Mouse (Mus musculus) heart, postnatal 36 days (tissue): ENCODE measurements around the gene Pde4a. TPM values are rescaled to one million over a fixed set of nuclear protein-coding genes. Genes with fewer than 3 reads are reported as not detected.
A peak's percentile ranks its signal among the peaks of the same experiment; 100 is the strongest.
"Not testable (repeated sequence)": the region's sequence is repeated elsewhere in the genome, so short reads cannot be mapped to it uniquely, and the experiment has no call there.

ENCODE experiments used
- DNase-seq, 2 experiments: peaks; one replicate each; pipeline ENCODE4 v3.0.0; 2021 to 2022
- intact Hi-C: fragments of 180-260 bp; cut with DNase I; formaldehyde crosslinking; loops from one replicate; pipeline ENCODE4 v1.15.1; 2025
- total RNA-seq, 2 experiments: library from RNA; stranded (reverse); gene quantifications; 2 replicates each; pipeline ENCODE4 v1.2.3; 2021

Pde4a gene
- total RNA-seq, 2 experiments from 2014 or later = 45.9 to 52.0 TPM

GRCm38 (mm10) chr9:21208626-21209025 lies 43.1 kb downstream of the Pde4a start:
- intact Hi-C loops = no loop called here
- DNase-seq = no peak

- no peak for DNase-seq
- intact Hi-C loops = no loop called here
Observed at GRCm38 (mm10) chr9:21210821-21211220, 45.3 kb downstream of the Pde4a start.

GRCm38 (mm10) chr9:21211624-21212023 lies 46.1 kb downstream of the Pde4a start:
- DNase-seq = no peak
- intact Hi-C loops = no loop called here

GRCm38 (mm10) chr9:21213617-21214190 lies 48.2 kb downstream of the Pde4a start:
- DNase-seq = no peak
- intact Hi-C loops = no loop called here

- DNase-seq = no peak
- intact Hi-C loops = no loop called here
Observed at GRCm38 (mm10) chr9:21216050-21216841, 50.7 kb downstream of the Pde4a start.

- intact Hi-C loops = loop anchor here (5.0 kb wide), 2 partner anchors 68 to 137 kb away; no protein-coding TSS in a partner anchor
- DNase-seq = no peak
Observed at GRCm38 (mm10) chr9:21219820-21220219, 54.3 kb downstream of the Pde4a start.

- intact Hi-C loops = loop anchor here (5.0 kb wide), 2 partner anchors 68 to 137 kb away; no protein-coding TSS in a partner anchor
Observed at GRCm38 (mm10) chr9:21220490-21221382, 55.2 kb downstream of the Pde4a start.

GRCm38 (mm10) chr9:21221383-21221929 lies 55.9 kb downstream of the Pde4a start:
- intact Hi-C loops = loop anchor here (5.0 kb wide), 2 partner anchors 69 to 136 kb away; no protein-coding TSS in a partner anchor
- DNase-seq = peak in 1 of 2 experiments; percentile 22

More at GRCm38 (mm10) chr9:21220490-21221382, 55.2 kb downstream of the Pde4a start:
- DNase-seq = peak; percentile 87 to 91

GRCm38 (mm10) chr9:21223490-21223889 lies 58.0 kb downstream of the Pde4a start:
- not testable (repeated sequence) for DNase-seq
- intact Hi-C loops = loop anchor here (5.0 kb wide), 2 partner anchors 71 to 134 kb away; no protein-coding TSS in a partner anchor

GRCm38 (mm10) chr9:21223906-21224305 lies 58.4 kb downstream of the Pde4a start:
- no peak for DNase-seq
- intact Hi-C loops = loop anchor here (5.0 kb wide), 2 partner anchors 72 to 133 kb away; no protein-coding TSS in a partner anchor

GRCm38 (mm10) chr9:21224576-21225414 lies 59.3 kb downstream of the Pde4a start:
- intact Hi-C loops = loop anchor here (5.0 kb wide), 3 partner anchors 72 to 178 kb away; no protein-coding TSS in a partner anchor
- peak in 1 of 2 experiments; percentile 37 for DNase-seq

GRCm38 (mm10) chr9:21225415-21225758 lies 59.9 kb downstream of the Pde4a start:
- intact Hi-C loops = loop anchor here (5.0 kb wide), 1 partner anchor 177 kb away; no protein-coding TSS in a partner anchor

GRCm38 (mm10) chr9:21227342-21227741 lies 61.8 kb downstream of the Pde4a start:
- no peak for DNase-seq
- intact Hi-C loops = loop anchor here (5.0 kb wide), 1 partner anchor 175 kb away; no protein-coding TSS in a partner anchor

More at GRCm38 (mm10) chr9:21225415-21225758, 59.9 kb downstream of the Pde4a start:
- no peak for DNase-seq

GRCm38 (mm10) chr9:21231551-21231950 lies 66.0 kb downstream of the Pde4a start:
- no peak for DNase-seq
- intact Hi-C loops = no loop called here

- intact Hi-C loops = no loop called here
- no peak for DNase-seq
Observed at GRCm38 (mm10) chr9:21232867-21233266, 67.4 kb downstream of the Pde4a start.

GRCm38 (mm10) chr9:21233366-21233765 lies 67.9 kb downstream of the Pde4a start:
- no peak for DNase-seq
- intact Hi-C loops = no loop called here

GRCm38 (mm10) chr9:21233805-21234204 lies 68.3 kb downstream of the Pde4a start:
- DNase-seq = no peak
- intact Hi-C loops = no loop called here

- intact Hi-C loops = no loop called here
- no peak for DNase-seq
Observed at GRCm38 (mm10) chr9:21235341-21235740, 69.8 kb downstream of the Pde4a start.

GRCm38 (mm10) chr9:21236991-21237367 lies 71.5 kb downstream of the Pde4a start:
- DNase-seq = no peak
- intact Hi-C loops = no loop called here
